Mouse (Mus musculus) lung, embryonic 14.5 days (tissue): ENCODE measurements around the gene Bicral. TPM values are rescaled to one million over a fixed set of nuclear protein-coding genes. Genes with fewer than 3 reads are reported as not detected.

ENCODE experiments used
- ATAC-seq: fragments of 200-750 bp; cut with Nextera tagmentation; 2 replicates; pipeline ENCODE4 v1.8.0; 2017; ENCODE audit warnings: mild to moderate bottlenecking, moderate TSS enrichment, moderate library complexity; ENCODE audit not compliant: insufficient read depth
- DNase-seq: peaks from one replicate; pipeline ENCODE4 v3.0.0-alpha.2; 2015
- H3K27ac ChIP-seq: fragments of 300-500 bp; sonication (generic); 2 replicates; pipeline ENCODE4 v1.5.1; 2014; ENCODE audit warnings: low read depth, mild to moderate bottlenecking, moderate library complexity
- H3K27me3 ChIP-seq: fragments of 300-500 bp; sonication (generic); 2 replicates; pipeline ENCODE4 v1.6.1; 2014; ENCODE audit warnings: low read length, control low read depth; ENCODE audit not compliant: insufficient read depth
- H3K36me3 ChIP-seq: fragments of 300-500 bp; sonication (generic); 2 replicates; pipeline ENCODE4 v1.6.1; 2014; ENCODE audit warnings: control low read depth; ENCODE audit not compliant: insufficient read depth
- H3K4me1 ChIP-seq: fragments of 300-500 bp; sonication (generic); 2 replicates; pipeline ENCODE4 v1.6.1; 2014; ENCODE audit warnings: antibody characterized with exemption, control low read depth; ENCODE audit not compliant: insufficient read depth
- H3K4me2 ChIP-seq: fragments of 300-500 bp; sonication (generic); 2 replicates; pipeline ENCODE4 v1.6.1; 2014; ENCODE audit warnings: mild to moderate bottlenecking
- H3K4me3 ChIP-seq: fragments of 300-500 bp; sonication (generic); 2 replicates; pipeline ENCODE4 v1.5.1; 2014; ENCODE audit warnings: low read depth, low read length
- H3K9ac ChIP-seq: fragments of 300-500 bp; sonication (generic); 2 replicates; pipeline ENCODE4 v1.6.1; 2014
- H3K9me3 ChIP-seq: fragments of 300-500 bp; sonication (generic); 2 replicates; pipeline ENCODE4 v1.6.1; 2016; ENCODE audit warnings: low read depth, low read length, control low read depth
- CTCF ChIP-seq: IDR thresholded peaks from 2 replicates; pipeline ENCODE4 v1.5.1; 2016; ENCODE audit warnings: antibody characterized with exemption, low read depth
- WGBS: fragments of 180-500 bp; shearing (Covaris S2); extraction: QIAGEN DNeasy Blood & Tissue Kit; methylation state at CpG from one replicate; pipeline ENCODE4 v1.1.7; 2014; 5-methylcytosine and 5-hydroxymethylcytosine counted together
- polyA plus RNA-seq: library from polyadenylated mRNA; unstranded; fragments of >200 nt; fragmentation: Nextera tagmentation; extraction: Ambion mirVana; gene quantifications from 2 replicates; pipeline ENCODE4 v1.2.1, GENCODE M21; 2014

Bicral gene
- polyA plus RNA-seq, 1 experiment from 2014 or later, result 6.5 TPM

DNA sequence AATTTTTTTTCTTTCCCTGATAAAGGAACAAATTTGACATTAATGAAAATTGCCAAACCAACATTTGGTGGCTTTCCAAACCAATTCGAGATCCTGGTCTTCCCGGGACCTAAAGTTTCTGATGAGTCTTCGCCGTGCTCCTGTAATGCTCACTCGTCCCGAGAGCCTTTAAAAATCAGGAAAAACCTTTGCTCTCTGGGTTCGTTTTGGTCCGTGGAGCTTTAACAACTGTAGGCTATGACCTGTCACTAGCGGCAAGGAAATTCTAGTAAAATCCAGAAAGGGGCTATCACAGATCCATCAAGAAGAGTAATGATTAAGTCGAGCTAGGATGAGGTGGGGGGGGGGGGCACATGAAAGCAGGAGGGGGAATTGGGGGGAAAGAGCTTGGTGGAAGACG, 76.4 kb downstream of the Bicral start:
- Histone ChIP-seq H3K9ac (peak overlapping the region; percentile 79), H3K27me3 (no peaks in the 10 kb centered on the region), H3K4me2 (peak overlapping the region; percentile 78), H3K4me3 (peak overlapping the region; percentile 79), H3K27ac (peak overlapping the region; percentile 81), H3K9me3 (no peaks in the 10 kb centered on the region), H3K4me1 (no peaks in the 10 kb centered on the region), H3K36me3 (peaks cover 40% of the 10 kb centered on the region)
- ATAC-seq (peak; percentile 8), DNase-seq (peak; percentile 31)
- WGBS, result 2% methylated on average over 11 of the region's 11 CpGs
- TF ChIP-seq CTCF, result no peak

DNA sequence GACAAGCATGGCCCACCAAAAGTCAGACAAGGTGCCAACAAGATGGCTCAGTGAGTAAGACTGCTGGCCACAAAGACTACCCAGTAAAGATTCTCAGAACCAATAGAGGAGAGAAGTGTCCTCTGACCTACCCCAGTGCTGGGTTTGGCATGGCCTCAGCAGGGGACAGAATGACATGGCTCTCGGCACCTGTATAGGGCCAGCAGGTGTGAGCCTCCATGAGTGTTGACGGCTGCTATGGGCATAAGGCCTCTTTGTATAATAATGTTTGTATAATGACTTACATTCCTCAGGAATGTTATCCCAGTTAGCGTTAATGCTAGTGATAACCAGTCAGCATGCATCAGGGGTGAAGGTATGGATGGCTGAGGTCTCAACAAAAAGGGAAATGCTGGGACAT, 82.2 kb downstream of the Bicral start:
- H3K9ac ChIP-seq, result no peak overlapping the region
- peaks cover 5% of the 10 kb centered on the region; the same call in 1 of the 2 replicates for H3K4me1 ChIP-seq
- no peak overlapping the region for H3K4me2 ChIP-seq
- no peaks in the 10 kb centered on the region for H3K9me3 ChIP-seq
- peaks cover 69% of the 10 kb centered on the region for H3K36me3 ChIP-seq
- no peak for TF ChIP-seq CTCF
- peak overlapping the region; percentile 52 for H3K27ac ChIP-seq
- H3K4me3 ChIP-seq, result no peak overlapping the region
- whole genome bisulfite sequencing, result 53% methylated on average over 3 of the region's 3 CpGs
- no peak for ATAC-seq
- DNase-seq, result peak; percentile 27
- H3K27me3 ChIP-seq, result no peaks in the 10 kb centered on the region

DNA sequence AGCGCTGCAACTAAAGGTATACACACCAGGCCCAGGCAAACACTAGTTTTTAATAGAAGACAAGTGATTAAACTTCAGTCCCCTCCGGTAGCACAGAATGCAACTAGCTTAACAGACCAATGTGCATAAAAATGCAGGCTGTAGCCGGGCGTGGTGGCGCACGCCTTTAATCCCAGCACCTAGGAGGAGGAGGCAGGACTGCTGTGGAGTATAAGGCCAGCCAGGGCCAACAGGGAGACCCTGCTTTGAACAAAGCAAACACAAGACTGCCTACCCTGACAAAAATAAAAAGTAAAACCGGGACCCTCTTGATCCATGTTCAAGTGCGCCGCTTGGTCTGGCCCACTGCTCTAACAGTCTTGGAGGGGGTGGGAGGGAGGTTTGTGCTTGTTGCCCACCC, 83.2 kb downstream of the Bicral start:
- ATAC-seq (no peak), DNase-seq (no peak)
- TF ChIP-seq CTCF, result no peak
- H3K4me3 ChIP-seq, result no peak overlapping the region
- H3K27me3 ChIP-seq, result no peaks in the 10 kb centered on the region
- H3K9me3 ChIP-seq, result no peaks in the 10 kb centered on the region
- peaks cover 5% of the 10 kb centered on the region; the same call in 1 of the 2 replicates for H3K4me1 ChIP-seq
- peak overlapping the region; percentile 52; the same call in 1 of the 2 replicates for H3K27ac ChIP-seq
- H3K36me3 ChIP-seq, result peaks cover 62% of the 10 kb centered on the region
- 90% methylated on average over 9 of the region's 9 CpGs for WGBS
- no peak overlapping the region for H3K4me2 ChIP-seq
- no peak overlapping the region for H3K9ac ChIP-seq

DNA sequence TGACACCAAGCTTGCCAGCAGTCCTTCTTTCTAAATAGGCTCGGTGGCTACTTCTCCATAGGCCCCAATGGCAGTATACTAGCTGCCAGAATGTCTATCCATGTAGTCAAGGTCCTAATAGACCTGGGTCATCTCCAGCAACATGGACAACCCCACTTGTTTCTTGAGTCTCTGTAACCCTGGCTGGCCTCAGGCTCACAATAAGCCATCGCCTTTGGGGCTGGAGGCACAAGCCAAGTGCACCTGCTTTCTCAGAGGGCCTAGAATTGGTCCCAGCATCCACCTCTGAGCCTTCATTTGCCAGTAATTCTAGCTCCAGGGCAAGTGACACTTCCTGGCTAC, 84.2 kb downstream of the Bicral start:
- no peak for TF ChIP-seq CTCF
- DNase-seq (no peak), ATAC-seq (no peak)
- peaks cover 52% of the 10 kb centered on the region for H3K36me3 ChIP-seq
- peak overlapping the region; percentile 75 for H3K4me2 ChIP-seq
- no peak overlapping the region for H3K27ac ChIP-seq
- peaks cover 5% of the 10 kb centered on the region; the same call in 1 of the 2 replicates for H3K4me1 ChIP-seq
- H3K4me3 ChIP-seq, result 0 out of 2 replicates have a peak overlapping the region, but pooled peaks have one; percentile 91
- no peaks in the 10 kb centered on the region for H3K9me3 ChIP-seq
- 30% methylated on average over 2 of the region's 2 CpGs for WGBS
- no peak overlapping the region for H3K9ac ChIP-seq
- no peaks in the 10 kb centered on the region for H3K27me3 ChIP-seq

GRCm38 (mm10) chr17:46773278-46774130, 84.8 kb downstream of the Bicral start:
- H3K27ac ChIP-seq, result peak overlapping the region; percentile 86

DNA sequence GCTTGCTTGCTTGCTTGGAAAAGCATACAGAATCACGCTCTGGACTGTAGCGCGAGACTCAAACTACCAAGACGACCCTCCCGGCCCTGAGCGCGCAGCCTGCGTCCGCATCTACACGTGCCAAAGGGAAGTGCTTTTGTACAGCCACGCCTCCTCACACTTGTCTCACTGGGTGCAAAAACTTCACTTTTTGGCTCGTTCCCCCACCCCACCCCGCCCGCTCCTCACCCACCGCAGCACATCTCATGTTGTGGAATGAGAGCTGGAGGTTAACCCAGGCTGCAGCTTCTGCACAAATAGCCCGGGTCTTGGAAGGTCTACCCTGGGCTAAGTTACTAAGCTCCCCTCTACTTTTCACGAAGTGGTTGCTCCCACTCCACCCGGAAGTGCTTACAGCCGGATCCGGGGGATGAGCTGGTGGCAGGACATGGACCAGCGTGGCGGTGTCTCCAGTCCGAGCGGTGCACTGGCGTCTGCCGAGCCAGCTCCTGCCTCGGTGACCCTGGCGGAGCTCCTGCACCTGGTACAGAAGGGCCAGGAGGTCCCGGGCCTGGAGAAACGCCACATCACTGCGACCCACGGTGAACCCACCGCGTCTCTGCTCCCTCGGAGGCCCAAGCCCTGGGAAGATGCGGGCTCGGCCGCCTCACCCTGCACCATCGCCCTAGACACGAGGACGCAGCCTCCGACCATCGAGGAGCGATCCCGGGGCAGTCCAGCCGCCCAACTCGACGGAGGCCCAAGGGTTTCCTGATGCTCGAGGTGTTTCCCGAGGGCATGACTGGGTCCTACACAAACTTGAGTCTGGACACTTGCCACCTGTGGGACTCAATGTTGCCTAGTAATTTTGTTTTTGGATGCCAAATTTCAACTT, 85.6 kb downstream of the Bicral start, which contains the start of gene 2310039H08Rik:
TSS of gene 2310039H08Rik (plus strand) at position 232 of the 874 bp plus-strand sequence.
- Histone ChIP-seq H3K4me2 (peak within 1 kb of the TSS; percentile 75), H3K9ac (peak within 1 kb of the TSS; percentile 79), H3K27ac (peak within 1 kb of the TSS; percentile 86), H3K27me3 (no peaks in the 10 kb centered on the region), H3K4me3 (peak within 1 kb of the TSS; percentile 91), H3K36me3 (peaks cover 37% of the 10 kb centered on the region), H3K4me1 (peaks cover 5% of the 10 kb centered on the region; the same call in 1 of the 2 replicates), H3K9me3 (no peaks in the 10 kb centered on the region)
- ATAC-seq, result peak; percentile 91
- under 1% methylated on average over 50 of the region's 50 CpGs for WGBS
- DNase-seq, result peak; percentile 94
- TF ChIP-seq CTCF, result no peak

More at GRCm38 (mm10) chr17:46773278-46774130, 84.8 kb downstream of the Bicral start:
- no peak; the same call in 1 of the 2 replicates for ATAC-seq
- H3K4me3 ChIP-seq, result peak overlapping the region; percentile 91
- H3K9ac ChIP-seq, result peak overlapping the region; percentile 79
- no peaks in the 10 kb centered on the region for H3K9me3 ChIP-seq
- peaks cover 46% of the 10 kb centered on the region for H3K36me3 ChIP-seq
- H3K4me2 ChIP-seq, result peak overlapping the region; percentile 75
- 6% methylated on average over 19 of the region's 20 CpGs for WGBS
- peak; percentile 67 for DNase-seq
- TF ChIP-seq CTCF, result peak; percentile 41
- H3K4me1 ChIP-seq, result peaks cover 5% of the 10 kb centered on the region; the same call in 1 of the 2 replicates
- no peaks in the 10 kb centered on the region for H3K27me3 ChIP-seq

DNA sequence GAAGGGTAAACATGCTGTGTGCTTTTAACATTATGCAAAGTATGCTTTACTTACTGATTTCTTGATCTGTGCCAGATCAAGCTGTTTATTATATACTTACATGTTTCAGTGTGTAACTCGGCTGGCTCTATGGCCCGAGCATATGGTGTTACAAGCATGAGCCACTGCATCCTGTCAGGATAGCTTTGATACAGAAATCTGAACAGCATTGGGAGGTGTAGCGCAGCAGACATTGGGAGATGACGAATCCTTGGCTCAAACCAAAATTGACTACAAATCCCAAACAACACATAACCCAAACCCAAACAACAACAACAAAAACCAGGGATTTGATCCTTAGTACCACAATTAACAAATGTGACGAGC, 86.3 kb downstream of the Bicral start:
- no peak for ATAC-seq
- H3K27ac ChIP-seq, result peak overlapping the region; percentile 86

More for the DNA sequence above, 86.3 kb downstream of the Bicral start:
- Histone ChIP-seq H3K9me3 (no peaks in the 10 kb centered on the region), H3K4me2 (peak overlapping the region; percentile 75), H3K36me3 (peaks cover 31% of the 10 kb centered on the region), H3K4me3 (peak overlapping the region; percentile 91), H3K27me3 (no peaks in the 10 kb centered on the region), H3K9ac (peak overlapping the region; percentile 79), H3K4me1 (peaks cover 5% of the 10 kb centered on the region; the same call in 1 of the 2 replicates)
- no peak for TF ChIP-seq CTCF
- 2% methylated on average over 5 of the region's 5 CpGs for WGBS
- no peak for DNase-seq
